Mouse (Mus musculus) lung, adult 2 months (tissue): ENCODE results near the gene Ccnl1.

ENCODE experiments used
- CTCF ChIP-seq: fragments of 200-500 bp; IDR thresholded peaks from 2 replicates; pipeline ENCODE4 v1.5.1; 2011; ENCODE audit warnings: mild to moderate bottlenecking, low read length, control low read depth; ENCODE audit not compliant: insufficient read depth
- POLR2A ChIP-seq: fragments of 200-500 bp; IDR thresholded peaks from 2 replicates; pipeline ENCODE4 v1.6.1; 2011; ENCODE audit warnings: low read depth, mild to moderate bottlenecking, control low read depth, low read length, borderline replicate concordance; ENCODE audit errors: extremely low read depth

- TF ChIP-seq POLR2A (no peak), CTCF (no peak)
Measured at GRCm38 (mm10) chr3:66000400-66000799, 42.4 kb upstream of the Ccnl1 start.
